Mouse (Mus musculus) ES-Bruce4 (cell line): ENCODE data around the gene Add3.

ENCODE experiments used
- CTCF ChIP-seq: IDR thresholded peaks from one replicate; pipeline ENCODE4 v1.8.1; 2011; ENCODE audit warnings: low read depth, low read length
- EP300 ChIP-seq: IDR thresholded peaks from 2 replicates; pipeline ENCODE4 v1.6.1; 2011; ENCODE audit warnings: low read depth, low read length; ENCODE audit not compliant: insufficient read depth

DNA sequence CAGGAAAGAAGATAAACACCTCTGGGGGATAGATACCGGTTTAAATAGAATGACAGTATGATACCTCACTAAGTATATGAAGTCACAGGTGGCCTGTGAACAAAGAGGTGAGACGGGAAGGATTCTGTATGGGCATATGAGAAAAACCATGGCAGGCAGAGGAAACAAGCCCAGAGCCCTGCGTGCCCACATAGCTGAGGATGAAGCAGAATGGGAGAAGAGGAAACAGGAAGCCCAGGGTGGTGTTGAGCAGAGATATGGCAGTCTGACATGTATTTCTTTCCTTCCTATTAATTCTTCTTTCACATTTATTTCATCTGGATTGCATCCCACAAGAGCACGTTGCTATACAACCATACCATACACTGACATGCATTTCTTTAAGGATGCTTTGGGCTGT is 12.9 kb downstream of the Add3 start:
- no peak for TF ChIP-seq CTCF
- TF ChIP-seq EP300, result no peak
